Mouse (Mus musculus): ENCODE measurements around the gene Cep152.

The Cep152 gene

DNA sequence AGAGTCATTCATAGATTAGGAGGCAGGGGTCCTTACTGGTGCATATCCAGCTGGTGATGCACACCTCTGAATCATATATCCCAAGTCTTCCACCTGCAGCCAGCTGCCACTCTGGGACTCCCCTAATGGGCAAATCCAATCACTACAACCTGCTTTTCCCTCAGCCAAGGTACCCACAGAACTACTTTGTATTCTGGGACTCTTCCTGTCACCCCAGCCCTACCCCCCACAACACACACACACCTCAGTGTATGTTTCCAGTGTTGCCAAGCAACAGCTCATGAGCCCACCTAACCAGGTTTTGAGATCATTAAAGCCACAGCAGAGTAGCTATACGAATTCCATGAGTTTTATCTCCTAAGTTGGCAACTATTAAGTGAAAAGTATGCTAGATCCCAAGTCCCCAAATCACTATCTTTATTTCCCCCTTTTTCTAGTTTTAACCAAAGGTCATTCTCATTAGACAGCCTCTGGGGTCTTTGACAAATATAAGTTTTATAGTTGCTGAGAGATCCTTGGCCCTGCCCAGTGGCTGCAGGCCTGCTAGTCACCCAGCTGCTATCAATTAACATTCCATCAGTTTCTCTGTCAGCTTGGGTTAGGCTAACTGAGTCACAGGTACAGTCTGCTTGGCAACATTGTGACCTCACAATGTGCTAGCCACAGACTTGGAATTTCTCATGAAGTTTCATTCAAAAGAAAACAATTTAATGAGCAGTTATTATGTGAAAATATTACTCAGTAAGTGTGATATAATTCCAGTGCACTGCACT, 75.9 kb downstream of the Cep152 start:
- DNase-seq: no peak

DNA sequence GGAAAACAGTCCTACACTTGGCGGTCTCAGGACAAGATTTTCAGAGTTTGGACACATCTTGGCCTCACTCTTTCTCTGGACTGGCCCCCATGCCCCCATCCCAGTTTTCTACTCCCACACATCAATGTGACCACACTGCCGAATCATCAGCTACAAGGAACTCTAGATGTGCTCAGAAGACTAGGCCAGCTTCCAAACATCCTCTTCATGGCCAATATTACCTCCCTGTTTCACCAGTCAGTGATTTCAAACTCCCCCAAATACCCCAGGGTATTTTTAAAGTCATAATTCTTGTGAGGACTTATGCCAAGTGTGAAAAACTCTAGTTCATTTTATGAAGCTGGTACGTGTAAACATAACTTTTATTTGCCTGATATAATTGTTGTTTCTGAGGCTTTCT, 79.9 kb downstream of the Cep152 start:
- DNase-seq: no peak

DNA sequence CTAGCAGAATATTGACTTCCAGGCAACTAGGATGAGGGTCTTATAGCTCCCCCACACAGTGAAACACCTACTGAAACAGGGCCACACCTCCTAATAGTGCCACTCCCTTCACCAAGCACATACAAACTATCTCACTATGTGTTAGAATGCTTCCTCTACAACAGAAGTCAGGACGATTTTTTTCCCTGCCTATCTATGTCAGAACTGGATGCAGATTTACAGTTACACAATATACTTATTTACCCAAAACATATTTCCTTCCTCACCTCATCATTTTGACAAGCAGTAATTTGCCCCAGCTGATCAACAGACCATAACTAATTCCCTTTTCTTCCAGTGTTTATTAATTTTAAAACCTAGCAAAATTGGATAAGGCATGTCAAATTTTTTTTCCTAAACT, 81.3 kb downstream of the Cep152 start:
- no peak for DNase-seq

DNA sequence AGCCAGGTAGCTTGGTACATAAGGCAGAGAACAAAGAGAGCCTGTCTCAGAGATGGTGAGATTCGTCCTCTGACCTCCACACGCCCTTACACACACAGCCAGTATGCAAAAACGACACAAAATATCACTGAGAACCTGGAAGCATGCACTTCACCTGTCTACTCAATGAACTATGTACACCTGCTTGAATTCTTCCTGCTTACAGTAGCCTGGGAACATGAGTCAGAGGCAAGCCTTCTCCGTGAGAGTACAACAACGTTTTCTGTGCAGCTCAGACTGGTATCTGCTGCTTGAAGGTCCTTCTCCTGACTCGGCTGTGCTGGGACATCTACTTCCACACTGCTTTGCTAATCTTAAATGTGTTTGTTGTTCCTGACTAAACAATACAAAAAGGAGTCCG, 83.5 kb downstream of the Cep152 start:
- DNase-seq: no peak

DNA sequence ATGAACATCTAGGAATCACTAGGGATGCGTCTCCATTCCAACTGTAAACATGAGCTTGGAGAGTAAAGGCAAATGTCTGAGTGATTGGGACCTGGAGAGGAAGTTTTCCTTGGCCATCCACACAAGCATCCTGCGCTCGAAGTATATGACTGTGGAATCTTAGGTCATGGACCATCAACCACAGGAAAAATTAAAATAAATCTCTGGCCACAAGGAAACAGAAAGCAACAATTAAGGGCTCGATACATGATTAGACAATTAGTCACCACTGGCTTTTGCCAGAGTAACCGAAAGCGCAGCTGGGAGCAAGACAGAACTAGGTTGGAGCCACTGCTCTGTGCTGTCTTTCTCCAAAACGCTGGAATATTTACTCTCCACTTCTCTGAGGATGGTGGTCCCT, 84.3 kb downstream of the Cep152 start:
- DNase-seq: no peak

DNA sequence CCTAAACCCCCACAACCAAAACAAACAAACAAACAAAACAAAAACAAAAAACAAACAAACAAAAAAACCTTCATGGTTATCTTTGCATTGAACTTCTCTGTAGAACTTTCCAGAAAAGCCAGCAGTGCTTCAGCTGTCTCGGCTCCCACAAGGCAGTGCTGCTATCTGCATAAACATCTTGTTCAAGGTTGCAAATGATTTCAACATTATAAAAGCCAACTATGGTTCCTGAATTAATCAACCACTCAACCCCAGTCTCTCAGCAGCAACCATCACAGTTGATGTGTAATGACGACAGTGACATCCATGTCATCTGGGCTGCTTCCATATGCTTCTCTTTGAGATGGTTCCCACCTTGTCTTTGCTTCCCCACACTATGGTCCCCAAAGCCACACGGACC, 85.3 kb downstream of the Cep152 start:
- no peak for DNase-seq

DNA sequence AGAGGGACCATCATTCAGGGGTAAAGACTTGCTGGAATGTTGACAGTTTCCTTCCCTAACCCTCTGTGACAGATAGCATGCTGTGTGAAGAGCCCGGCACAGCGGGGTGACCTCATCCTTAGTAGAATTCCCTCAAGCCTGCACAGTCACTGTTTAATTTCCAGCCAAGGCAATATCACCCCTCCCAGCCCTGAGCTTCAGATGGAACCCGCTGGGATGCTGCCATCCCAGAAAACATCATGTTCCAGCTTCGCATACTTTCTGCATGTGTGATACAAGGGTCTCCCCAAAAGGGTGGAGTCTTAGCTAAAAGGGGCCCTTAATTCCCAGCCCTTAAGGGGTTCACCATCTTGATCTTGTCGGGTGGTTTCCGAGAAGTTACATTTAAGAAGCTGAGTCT, 94.2 kb downstream of the Cep152 start:
- no peak for DNase-seq

DNA sequence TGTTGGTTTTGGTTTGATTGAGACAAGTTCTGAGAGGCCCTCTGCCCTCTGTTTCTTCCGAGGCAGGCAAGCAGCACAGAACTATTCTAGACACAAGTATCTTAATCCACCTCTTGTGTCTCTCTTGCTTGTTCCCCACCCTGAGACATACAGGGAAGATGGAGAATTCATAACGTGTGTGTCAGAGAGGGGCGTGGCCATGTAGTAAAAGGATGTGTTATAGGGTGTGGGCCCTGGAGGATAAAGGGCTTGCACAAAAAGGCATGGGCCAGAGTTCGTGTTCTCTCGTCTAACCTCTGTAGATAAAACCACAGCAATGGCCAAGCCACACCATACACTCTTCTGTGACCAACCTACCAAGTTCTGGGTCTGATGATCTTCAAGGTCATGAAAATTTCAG, 98.3 kb downstream of the Cep152 start:
- DNase-seq: no peak

DNA sequence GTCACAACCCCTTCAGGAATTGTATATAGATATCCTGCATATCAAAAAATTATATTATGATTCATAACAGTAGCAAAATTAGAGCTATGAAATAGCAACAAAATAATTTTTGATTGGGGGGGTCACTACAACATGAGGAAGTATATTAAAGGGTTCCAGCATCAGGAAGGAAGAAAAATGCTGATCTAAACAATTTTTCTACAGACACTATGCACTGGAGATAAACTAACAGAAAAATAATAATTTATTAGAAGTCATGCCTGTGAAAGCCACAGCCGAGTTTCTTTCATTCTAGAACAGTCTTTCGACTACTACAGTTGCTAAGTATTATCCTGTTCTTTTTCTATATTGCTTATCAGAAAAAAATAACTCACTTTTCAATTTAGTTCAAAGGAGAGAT, 99.4 kb downstream of the Cep152 start:
- DNase-seq: no peak

DNA sequence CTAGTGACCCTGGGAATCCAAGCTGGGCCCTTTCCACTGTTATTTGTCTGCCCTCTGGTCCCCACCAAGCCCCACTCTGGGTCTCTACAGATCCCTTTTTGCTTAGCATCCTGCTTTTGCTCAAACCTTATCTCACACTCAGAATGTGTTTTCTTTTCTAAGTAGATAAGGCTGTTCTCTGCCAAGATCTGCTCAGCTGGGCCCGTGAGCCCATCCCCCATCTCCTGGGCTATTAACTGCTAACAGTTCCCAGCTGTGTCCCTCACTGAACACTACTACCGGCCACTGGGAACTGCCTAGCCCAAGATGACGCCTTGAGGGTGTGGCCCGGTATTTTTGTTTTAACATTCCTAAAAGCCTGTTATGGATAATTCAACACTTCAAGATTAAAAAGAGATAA, 108.3 kb downstream of the Cep152 start:
- DNase-seq: peak; percentile 18

DNA sequence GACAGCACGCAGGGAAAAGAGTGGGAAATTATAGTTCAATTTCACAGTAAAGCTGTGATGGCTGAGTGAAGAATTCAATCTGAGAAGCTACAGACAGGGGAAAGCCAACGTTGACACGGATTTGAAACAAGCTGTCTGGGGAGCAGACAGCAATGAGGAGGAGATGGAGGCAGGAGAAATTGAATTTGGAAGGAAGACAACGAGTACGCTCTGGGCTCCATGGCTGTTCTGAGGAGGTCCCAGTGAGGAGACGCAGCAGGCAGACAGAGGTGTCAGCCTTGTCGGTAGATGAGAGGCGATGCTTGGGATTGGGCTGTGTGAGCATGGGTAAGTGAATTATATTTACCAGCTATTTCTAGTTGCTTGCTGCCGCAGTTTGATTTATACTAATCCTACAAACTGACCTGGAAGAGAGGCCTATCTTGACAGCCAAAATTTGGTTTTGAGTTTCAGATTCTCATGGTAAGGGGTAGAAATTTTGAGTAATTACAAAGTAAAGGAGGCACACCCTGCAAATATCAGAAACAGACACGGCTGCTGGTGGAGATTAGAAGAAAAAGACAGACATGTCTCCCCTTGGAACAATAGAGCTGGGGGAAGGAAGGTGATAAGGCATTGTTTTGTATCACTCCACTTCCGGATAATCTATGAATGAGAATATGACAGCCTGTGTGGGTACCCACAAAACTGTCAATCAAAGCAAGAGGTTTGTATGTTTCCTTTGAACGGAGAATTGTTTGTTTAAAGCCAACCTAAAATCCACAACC, 109.4 kb downstream of the Cep152 start:
- DNase-seq: no peak

DNA sequence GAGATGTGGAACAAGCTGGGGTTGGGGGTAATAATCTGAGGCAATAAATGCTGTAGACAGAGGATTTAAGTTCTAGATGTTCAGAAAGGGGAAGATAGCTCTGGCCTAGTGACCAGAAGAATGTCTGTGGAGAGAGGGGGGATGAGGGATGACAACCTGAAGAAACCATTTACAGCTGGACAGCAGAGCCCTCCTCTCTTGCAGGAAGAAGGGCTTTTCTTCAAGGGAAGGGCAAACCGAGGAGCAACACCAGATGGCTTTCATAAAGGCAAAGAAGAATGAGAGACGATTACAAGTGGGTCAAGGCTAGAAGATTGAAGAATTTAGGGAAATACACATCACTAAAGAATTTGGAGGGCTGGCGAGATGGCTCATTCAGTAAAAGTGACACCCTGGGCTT, 110.5 kb downstream of the Cep152 start:
- no peak for DNase-seq
